Mouse (Mus musculus): ENCODE measurements around the gene Rpusd2.

Gene Rpusd2

DNA sequence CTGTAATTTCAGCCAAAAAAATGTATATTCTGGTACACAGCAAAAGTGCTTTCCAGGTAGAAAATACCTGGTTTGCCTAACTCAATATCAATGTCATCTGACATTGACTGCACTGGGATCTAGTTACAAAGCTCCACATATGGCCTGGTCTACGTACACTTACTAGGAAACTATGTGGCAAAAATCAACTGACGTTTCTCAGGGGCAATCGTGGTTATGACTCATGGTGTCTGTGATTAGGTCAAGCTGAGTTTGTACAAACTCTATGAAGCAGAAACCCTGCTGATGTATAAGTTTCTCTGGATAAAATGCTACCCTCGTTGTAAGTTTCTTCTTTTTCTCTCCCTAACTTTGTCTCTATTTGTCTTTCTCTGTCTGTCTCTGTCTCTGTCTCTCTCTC lies 2.4 kb upstream of the Rpusd2 start:
- DNase-seq: no peak

DNA sequence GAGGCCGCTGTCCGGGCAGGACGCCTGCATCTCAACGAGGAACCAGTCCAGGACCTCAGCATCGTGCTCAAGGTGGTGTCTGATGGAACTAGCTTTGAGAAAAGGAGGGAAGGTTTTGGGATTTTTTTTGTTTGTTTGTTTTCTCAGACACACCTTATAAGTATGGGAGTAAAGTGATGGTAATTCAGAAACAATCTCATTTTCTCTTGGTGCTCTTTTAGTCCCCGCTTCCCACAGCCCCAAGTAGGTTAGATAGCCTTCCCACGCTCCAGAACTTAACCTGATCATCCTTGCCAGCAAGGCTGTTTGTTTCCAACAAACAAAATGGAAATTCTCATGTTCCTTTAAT lies 781 bp downstream of the Rpusd2 start:
- no peak for DNase-seq

DNA sequence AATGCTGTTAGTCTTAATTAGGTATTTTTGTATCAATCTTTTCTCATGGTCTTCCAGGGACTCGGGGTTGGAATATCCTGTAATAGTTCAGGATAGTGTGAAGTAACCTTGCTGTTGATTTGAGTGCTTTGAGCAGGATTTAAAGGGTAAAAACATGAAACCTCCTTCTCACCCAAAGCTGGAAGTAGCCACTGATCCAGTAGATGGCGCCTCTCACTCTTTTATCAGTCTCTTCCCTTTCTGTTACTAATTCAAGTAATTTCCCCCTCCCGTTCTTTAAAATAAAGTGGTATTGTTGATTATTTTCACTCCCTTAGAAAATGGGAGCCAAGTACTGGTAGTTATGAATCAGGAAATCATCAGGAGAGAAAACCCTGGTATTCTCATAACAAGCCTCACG lies 6.3 kb downstream of the Rpusd2 start:
- DNase-seq: no peak

DNA sequence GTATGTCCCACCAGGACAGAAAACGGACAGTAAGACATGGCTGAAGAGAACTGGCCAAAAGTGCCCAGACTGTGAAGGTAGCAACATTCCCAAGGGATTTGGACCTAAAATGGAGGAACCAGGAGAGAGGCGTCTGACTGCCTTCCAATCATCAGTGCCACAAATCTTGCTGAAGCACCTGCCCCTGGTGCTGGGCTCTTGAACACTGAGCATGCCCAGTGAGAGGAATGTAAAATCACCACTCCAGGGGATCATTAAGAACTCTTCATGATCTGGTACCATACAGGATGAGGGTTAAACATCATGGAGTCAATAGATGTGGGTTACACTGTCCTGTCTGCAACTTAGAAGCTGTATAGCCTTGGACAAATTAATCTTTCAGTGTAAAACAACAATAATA lies 10.6 kb downstream of the Rpusd2 start:
- DNase-seq: no peak

DNA sequence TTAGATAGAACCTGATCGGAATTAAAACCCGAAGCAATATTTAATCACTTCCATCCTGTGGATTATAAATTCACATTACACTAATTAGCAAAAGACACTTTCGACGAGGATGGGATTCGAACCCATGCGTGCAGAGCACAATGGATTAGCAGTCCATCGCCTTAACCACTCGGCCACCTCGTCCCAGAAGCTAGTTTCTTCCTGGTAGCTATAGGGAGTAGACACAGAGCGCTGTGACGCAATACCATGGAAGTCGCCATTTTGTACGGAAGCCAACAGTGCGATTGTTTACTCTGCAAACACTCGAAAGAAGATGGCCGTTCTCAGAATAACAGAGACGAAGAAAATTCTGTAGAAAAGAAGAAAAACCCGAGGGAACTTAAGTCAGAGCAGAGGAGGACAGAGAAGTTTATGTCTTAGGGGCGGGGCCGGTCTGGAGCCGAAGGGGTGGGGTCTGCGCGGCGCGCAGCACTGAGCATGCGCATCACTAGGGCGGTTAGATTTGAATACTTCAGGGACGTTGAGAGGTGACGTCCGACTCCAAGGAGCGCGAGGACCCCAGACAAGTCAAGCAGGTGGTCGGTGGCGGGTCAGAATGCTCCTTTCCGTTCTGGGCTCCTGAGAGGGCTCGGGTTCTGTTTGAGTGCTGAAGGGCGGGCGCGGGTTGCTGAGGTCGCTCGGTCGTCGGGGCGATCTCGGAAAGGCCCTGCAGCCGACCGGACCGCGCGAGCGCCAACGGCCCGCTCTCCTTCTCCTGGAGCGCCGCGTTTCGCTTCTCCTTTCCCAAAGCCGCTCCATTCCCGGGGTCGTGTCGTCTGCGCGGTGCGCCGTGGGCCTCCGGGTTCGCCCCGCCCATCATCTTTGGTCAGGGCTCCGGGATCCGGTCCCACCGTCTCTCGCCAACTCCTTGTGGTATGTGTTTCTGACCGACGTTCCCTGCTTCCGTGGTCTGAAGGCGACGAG lies 12.3 kb downstream of the Rpusd2 start, which contains the start of gene Knl1:
Gene Knl1 (plus strand): TSS at position 471 of the 963 bp plus-strand sequence.
- peak; percentile 90 to 92 for DNase-seq

DNA sequence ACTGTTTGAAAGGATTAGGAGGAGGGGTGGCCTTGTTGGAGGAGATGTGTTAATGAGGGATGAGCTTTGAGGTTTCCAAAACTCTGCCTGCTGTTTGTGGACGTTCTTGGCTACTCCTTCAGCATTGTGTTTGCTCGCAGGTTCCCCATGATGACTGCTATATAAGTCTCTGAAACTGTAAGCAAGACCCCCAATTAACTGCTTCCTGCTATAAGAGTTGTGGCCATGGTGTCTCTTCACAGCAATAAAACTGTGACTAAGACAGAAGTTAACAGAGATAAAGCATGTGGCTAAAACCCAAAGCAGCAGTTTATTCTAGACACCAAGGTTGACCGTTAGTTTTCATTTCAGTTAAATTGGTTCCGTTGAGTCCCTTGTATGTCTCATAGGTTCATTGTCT lies 13.3 kb downstream of the Rpusd2 start:
- DNase-seq: no peak

DNA sequence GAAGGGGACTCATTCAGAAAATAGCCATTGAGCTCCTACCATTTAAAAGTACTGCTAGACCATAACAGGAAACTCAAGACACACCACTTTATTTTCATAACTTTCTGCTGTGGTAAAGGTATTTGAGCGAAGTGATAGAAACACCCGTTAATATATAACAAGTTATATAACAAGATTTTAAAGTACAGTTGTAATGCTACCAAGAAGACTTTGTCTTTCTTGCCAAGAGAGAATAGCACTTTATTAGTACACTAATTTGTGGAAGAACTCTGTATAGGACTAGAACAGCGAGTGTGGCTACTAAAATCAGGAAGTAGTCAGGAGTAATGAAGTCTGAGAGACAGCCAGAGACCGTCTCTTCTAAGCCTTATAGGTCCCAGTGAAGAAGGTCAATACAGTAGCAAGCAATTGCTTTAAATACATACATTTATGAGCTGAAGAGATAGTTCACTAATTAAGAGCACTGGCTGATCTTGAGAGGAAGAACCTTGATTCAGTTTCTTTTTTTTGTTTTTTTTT lies 15.6 kb downstream of the Rpusd2 start:
- no peak for DNase-seq

DNA sequence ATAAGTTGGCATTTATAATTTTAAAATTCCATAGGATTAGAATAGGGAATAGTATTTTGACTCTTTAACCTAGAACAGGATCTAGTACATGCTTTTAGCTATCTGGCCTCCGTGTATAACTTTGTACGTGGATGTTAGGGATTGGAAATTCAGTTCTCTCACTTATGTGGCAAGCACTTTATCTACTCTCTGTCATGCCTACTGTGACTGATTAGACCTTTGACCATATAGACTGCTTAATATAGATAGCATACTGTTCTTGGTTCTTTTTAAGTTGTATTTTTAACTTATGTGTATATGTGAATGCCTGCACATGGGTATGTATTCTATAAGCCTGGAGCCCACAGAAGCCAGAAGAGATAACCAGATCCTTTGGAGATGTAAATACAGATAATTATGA lies 25.5 kb downstream of the Rpusd2 start:
- no peak for DNase-seq

DNA sequence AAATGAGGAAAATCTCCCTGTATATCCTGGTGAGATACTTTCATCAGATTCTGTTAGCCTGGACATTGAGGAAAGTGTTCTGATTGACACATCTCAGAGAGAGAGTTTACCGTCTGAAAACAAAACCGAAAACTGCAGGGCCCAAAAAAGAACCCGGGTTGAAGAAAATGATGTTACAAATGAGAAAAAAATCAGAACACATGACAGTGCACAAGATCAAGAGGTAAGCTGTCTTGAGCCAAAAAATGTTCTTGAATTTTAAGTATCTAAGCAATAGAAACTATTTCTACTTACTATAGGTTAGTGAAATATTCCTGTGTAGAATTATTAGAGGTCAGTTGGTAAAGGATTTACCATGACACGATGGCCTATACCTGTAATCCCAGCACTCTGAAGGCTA lies 37.8 kb downstream of the Rpusd2 start:
- no peak for DNase-seq

DNA sequence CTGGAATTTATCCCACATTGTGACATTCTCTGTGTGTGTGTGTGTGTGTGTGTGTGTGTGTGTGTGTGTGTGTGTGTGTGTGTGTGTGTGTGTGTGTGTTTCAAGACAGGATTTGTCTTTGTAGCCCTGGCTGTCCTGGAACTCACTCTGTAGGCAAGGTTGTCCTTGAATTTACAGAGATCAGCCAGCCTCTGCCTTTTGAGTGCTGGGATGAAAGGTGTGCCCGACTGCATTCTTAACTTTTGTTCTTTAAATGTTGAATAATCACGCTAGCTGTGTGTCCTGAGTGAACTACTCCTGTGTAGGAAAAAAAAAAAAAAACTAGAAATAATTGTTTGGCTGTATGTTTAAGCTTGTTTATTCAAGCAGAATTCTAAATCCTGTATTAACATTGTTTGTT lies 51.6 kb downstream of the Rpusd2 start:
- no peak for DNase-seq
